Mouse (Mus musculus) liver, embryonic 11.5 days (tissue): ENCODE data around the gene Dio1. TPM values are rescaled to one million over a fixed set of nuclear protein-coding genes. Genes with fewer than 3 reads are reported as not detected.

Experiments
- ATAC-seq: fragments of 200-750 bp; cut with Nextera tagmentation; replicated peaks from 2 replicates; pipeline ENCODE4 v1.8.0; 2017; ENCODE audit warnings: moderate number of reproducible peaks, mild to moderate bottlenecking, moderate TSS enrichment, moderate library complexity; ENCODE audit not compliant: low FRiP score
- DNase-seq: peaks from one replicate; pipeline ENCODE4 v3.0.0-alpha.2; 2017; ENCODE audit warnings: low spot score
- H3K27ac ChIP-seq: fragments of 300-500 bp; sonication (generic); 2 replicates; pipeline ENCODE4 v1.5.1; 2014; ENCODE audit warnings: mild to moderate bottlenecking, low read depth, low read length, control low read depth
- H3K27me3 ChIP-seq: fragments of 300-500 bp; sonication (generic); replicated peaks from 2 replicates; pipeline ENCODE4 v1.6.1; 2014; ENCODE audit warnings: low read length, mixed read lengths; ENCODE audit not compliant: control insufficient read depth, insufficient read depth
- H3K36me3 ChIP-seq: fragments of 300-500 bp; sonication (generic); 2 replicates; pipeline ENCODE4 v1.6.1; 2014; ENCODE audit warnings: mild to moderate bottlenecking, low read length, moderate library complexity, mixed read lengths; ENCODE audit not compliant: control insufficient read depth, insufficient read depth
- H3K4me1 ChIP-seq: fragments of 300-500 bp; sonication (generic); replicated peaks from 2 replicates; pipeline ENCODE4 v1.6.1; 2014; ENCODE audit warnings: low read length, mixed read lengths; ENCODE audit not compliant: control insufficient read depth, insufficient read depth
- H3K4me2 ChIP-seq: fragments of 300-500 bp; sonication (generic); 2 replicates; pipeline ENCODE4 v1.6.1; 2014; ENCODE audit warnings: mild to moderate bottlenecking, control low read depth, moderate library complexity
- H3K4me3 ChIP-seq: fragments of 300-500 bp; sonication (generic); 2 replicates; pipeline ENCODE4 v1.5.1; 2014; ENCODE audit warnings: low read depth, low read length, control low read depth
- H3K9ac ChIP-seq: fragments of 300-500 bp; sonication (generic); 2 replicates; pipeline ENCODE4 v1.6.1; 2014; ENCODE audit warnings: low read depth, low read length, control low read depth
- H3K9me3 ChIP-seq: fragments of 300-500 bp; sonication (generic); 2 replicates; pipeline ENCODE4 v1.6.1; 2016; ENCODE audit warnings: low read length, inconsistent platforms, mixed read lengths; ENCODE audit not compliant: control insufficient read depth
- WGBS: fragments of 180-500 bp; shearing (Covaris S2); extraction: QIAGEN DNeasy Blood & Tissue Kit; methylation state at CpG from one replicate; pipeline ENCODE4 v1.1.7; 2014; 5-methylcytosine and 5-hydroxymethylcytosine counted together
- polyA plus RNA-seq: library from polyadenylated mRNA; unstranded; fragments of >200 nt; fragmentation: Nextera tagmentation; extraction: Ambion mirVana; gene quantifications from 2 replicates; pipeline ENCODE4 v1.2.1, GENCODE M21; 2014

The Dio1 gene
- polyA plus RNA-seq, 1 experiment from 2014 or later = 0.12 TPM

DNA sequence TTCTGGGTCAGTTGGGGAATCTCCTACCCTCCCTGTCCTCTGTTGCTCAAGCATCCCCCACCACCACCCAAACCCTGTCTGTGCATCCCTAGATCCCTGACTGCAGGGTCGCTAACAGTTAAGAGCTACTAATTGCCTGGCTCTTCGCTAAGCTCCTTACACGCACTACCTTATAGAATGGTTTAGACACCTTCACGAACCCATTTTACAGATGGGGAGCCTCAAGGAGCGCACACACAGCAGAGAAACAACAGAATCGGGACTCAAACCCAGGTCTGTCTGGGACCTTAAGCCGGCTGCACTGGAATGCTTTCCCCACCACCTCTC is 7.5 kb upstream of the Dio1 start:
- H3K36me3 ChIP-seq = peaks cover 2% of the 10 kb centered on the region; the same call in 1 of the 2 replicates
- peak overlapping the region; percentile 68 for H3K4me2 ChIP-seq
- WGBS = 6% methylated on average over 7 of the region's 7 CpGs
- peak overlapping the region; percentile 81 for H3K4me3 ChIP-seq
- H3K9ac ChIP-seq = peak overlapping the region; percentile 72
- peaks cover 9% of the 10 kb centered on the region for H3K4me1 ChIP-seq
- DNase-seq (no peak), ATAC-seq (no peak; the same call in 1 of the 2 replicates)
- H3K27me3 ChIP-seq = no peaks in the 10 kb centered on the region
- no peaks in the 10 kb centered on the region for H3K9me3 ChIP-seq
- H3K27ac ChIP-seq = no peak overlapping the region; the same call in 1 of the 2 replicates

DNA sequence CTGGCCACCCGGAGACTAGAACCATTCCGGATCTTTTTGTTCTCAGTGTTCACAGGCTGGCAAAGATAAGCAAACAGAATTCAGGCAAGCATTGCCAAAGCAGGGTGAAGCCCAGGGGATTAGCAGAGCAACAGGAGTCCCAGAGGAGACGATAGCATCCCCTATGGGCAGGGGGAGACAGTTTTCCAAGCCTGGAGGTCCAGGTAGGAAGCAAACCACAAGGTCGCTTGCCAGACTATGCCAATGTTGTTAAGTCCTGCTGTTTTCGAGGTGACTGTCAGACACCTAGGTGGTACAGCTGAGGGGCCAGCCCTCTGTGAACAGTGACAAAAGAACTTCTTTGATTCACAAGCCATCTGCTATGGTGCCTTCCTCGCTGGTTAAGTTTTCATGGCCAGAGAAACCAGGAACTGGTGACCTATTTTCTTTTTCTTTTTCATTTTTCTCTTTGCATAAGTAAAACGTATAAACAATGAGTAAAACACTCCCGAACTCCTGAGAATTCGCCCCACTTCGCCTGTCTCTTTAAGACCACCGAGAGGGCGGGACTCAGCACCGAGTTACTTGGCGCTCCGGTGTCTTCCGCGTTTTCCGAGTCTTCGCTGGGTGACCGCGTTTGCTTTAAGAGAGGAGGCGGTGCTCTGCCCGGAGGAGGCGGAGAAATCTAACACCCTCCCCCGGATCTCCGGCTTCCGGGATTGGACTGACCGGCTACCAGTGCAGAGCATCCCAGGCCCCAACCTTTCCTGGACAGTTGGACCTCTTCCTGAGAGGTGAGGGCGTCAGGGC is 6.9 kb upstream of the Dio1 start, which contains the start of gene Yipf1:
Gene Yipf1 (plus strand): TSS at position 674 of the 789 bp plus-strand sequence.
- H3K27ac ChIP-seq = no peak within 1 kb of the TSS; the same call in 1 of the 2 replicates
- peaks cover 9% of the 10 kb centered on the region for H3K4me1 ChIP-seq
- no peaks in the 10 kb centered on the region for H3K9me3 ChIP-seq
- DNase-seq = peak; percentile 85
- peak within 1 kb of the TSS; percentile 68 for H3K4me2 ChIP-seq
- H3K36me3 ChIP-seq = no peaks in the 10 kb centered on the region
- H3K9ac ChIP-seq = peak within 1 kb of the TSS; percentile 72
- peak within 1 kb of the TSS; percentile 81 for H3K4me3 ChIP-seq
- H3K27me3 ChIP-seq = no peaks in the 10 kb centered on the region
- peak; percentile 90 for ATAC-seq
- WGBS = 1% methylated on average over 29 of the region's 29 CpGs

DNA sequence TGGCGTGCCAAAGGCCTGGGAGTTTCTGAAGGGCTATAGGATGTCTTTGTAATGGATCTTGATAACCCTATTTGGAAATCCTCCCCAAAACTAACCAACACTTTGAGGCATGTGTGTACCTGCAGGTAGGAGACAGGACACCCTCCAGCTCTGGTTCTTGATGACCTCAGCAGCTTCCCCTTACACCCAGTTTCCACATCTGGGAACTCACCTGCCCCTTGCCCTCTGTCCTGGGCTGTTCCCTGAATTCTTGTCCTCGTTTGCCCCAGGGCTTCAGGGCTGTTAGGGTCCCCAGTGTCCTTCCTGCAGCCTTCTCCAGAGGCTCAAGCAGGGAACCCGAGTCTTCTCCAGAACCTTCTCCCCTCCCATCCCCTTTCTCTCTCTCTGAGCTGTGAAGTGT is 3.4 kb downstream of the Dio1 start:
- Histone ChIP-seq H3K27ac (no peak overlapping the region), H3K27me3 (peaks cover 2% of the 10 kb centered on the region; the same call in 1 of the 2 replicates), H3K4me3 (no peak overlapping the region), H3K4me1 (peaks cover 6% of the 10 kb centered on the region), H3K4me2 (no peak overlapping the region), H3K9me3 (no peaks in the 10 kb centered on the region), H3K9ac (no peak overlapping the region), H3K36me3 (no peaks in the 10 kb centered on the region)
- WGBS = 72% methylated on average over 3 of the region's 3 CpGs
- DNase-seq (no peak), ATAC-seq (no peak)

DNA sequence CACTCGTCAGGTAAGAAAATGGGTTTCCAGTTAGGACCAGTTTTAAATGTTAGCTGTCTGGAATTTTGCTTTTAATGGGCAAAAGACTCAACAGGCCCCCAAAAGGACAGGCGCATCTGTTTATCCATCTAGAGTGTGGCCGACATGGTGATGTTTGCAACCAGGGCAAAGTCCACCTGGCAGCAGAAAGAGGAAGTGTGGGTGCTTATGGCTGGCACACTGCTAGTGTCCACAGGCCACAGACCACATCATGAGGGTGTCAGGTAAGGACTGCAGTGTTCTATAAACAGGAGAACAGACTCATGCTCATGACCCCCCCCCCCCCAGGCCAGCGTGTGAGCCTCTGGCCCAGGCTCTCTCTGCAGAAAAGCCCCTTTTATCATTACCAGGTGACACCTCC is 4.1 kb downstream of the Dio1 start:
- H3K4me2 ChIP-seq = no peak overlapping the region
- peaks cover 6% of the 10 kb centered on the region for H3K4me1 ChIP-seq
- no peaks in the 10 kb centered on the region for H3K9me3 ChIP-seq
- H3K27ac ChIP-seq = no peak overlapping the region
- DNase-seq = no peak
- H3K36me3 ChIP-seq = no peaks in the 10 kb centered on the region
- whole genome bisulfite sequencing = 72% methylated on average over 4 of the region's 4 CpGs
- H3K9ac ChIP-seq = no peak overlapping the region
- H3K4me3 ChIP-seq = no peak overlapping the region
- no peak; the same call in 1 of the 2 replicates for ATAC-seq
- H3K27me3 ChIP-seq = peaks cover 2% of the 10 kb centered on the region; the same call in 1 of the 2 replicates

DNA sequence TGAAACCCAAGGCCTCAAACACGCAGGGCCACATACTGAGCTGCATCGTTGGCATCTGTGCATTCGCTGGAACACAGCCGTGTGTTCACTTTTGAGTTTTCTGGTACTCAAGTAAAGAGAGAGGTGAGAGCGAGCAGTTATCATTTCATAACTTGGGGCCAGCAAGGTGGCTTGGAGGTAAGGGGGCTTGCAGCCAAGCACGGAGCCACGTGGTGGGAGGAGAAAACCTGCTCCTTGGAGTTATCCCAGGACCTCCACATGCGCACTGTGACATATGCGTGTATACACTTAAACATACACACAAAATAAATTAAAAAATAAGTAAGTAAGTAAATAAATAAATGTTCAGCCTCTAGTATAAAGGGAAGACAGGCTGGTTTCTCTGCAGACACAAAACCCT is 4.7 kb downstream of the Dio1 start:
- DNase-seq = no peak
- H3K4me3 ChIP-seq = no peak overlapping the region
- H3K9me3 ChIP-seq = no peaks in the 10 kb centered on the region
- 78% methylated on average over 9 of the region's 9 CpGs for WGBS
- H3K9ac ChIP-seq = no peak overlapping the region
- no peak for ATAC-seq
- no peak overlapping the region for H3K27ac ChIP-seq
- no peak overlapping the region for H3K4me2 ChIP-seq
- H3K27me3 ChIP-seq = peaks cover 2% of the 10 kb centered on the region; the same call in 1 of the 2 replicates
- H3K36me3 ChIP-seq = no peaks in the 10 kb centered on the region
- H3K4me1 ChIP-seq = peaks cover 6% of the 10 kb centered on the region

DNA sequence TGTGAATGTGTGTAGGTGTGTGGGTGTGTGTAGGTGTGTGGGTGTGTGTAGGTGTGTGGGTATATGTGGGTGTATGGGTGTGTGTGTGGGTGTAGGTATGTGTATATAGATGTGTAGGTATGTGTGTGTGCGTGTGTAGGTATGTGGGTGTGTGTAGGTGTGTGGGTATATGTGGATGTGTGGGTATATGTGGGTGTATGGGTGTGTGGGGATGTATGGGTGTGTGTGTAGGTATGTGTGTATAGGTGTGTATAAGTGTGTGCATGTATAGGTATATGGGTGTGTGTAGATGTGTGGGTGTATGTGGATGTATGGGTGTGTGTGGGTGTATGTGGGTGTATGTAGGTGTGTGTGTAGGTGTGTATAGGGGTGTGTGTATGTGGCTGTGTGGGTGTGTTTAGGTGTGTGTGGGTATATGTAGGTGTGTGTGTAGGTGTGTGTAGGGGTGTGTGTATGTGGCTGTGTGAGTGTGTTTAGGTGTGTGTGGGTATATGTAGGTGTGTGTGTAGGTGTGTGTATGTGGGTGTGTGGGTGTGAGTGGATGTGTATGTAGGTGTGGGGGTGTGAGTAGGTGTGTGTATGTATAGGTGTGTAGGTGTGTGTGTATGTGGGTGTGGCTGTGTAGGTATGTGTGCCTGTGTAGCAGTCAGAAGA is 5.9 kb downstream of the Dio1 start:
- no peaks in the 10 kb centered on the region for H3K9me3 ChIP-seq
- WGBS = 94% methylated on average over 1 of the region's 1 CpGs
- H3K4me2 ChIP-seq = no peak overlapping the region
- DNase-seq (no peak), ATAC-seq (no peak)
- no peak overlapping the region for H3K4me3 ChIP-seq
- H3K36me3 ChIP-seq = no peaks in the 10 kb centered on the region
- peaks cover 6% of the 10 kb centered on the region for H3K4me1 ChIP-seq
- H3K27me3 ChIP-seq = peaks cover 2% of the 10 kb centered on the region; the same call in 1 of the 2 replicates
- H3K27ac ChIP-seq = no peak overlapping the region
- no peak overlapping the region for H3K9ac ChIP-seq

DNA sequence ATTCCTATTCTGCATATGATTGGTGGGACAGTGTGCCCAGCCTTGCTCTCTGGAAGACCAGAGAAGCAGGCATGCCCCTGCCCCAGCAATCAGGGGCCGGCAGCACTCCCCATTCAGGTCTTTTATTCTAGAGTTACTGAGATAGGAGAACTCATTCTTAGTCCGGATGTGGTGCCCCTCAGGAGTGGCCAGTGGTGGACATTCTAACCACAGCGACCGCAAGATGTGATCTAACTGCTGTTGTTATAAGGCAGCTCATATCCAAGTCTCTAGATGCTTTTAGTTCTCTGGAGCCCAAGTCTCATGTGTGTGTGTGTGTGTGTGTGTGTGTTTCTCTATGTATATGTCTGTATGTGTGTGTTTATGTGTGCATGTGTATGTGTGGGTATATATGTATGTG is 6.6 kb downstream of the Dio1 start:
- no peaks in the 10 kb centered on the region for H3K9me3 ChIP-seq
- peaks cover 6% of the 10 kb centered on the region for H3K4me1 ChIP-seq
- no peak for ATAC-seq
- no peak overlapping the region for H3K4me3 ChIP-seq
- no peaks in the 10 kb centered on the region for H3K36me3 ChIP-seq
- no peak overlapping the region for H3K4me2 ChIP-seq
- no peak overlapping the region for H3K9ac ChIP-seq
- H3K27me3 ChIP-seq = peaks cover 2% of the 10 kb centered on the region; the same call in 1 of the 2 replicates
- DNase-seq = no peak
- 46% methylated on average over 4 of the region's 4 CpGs for whole genome bisulfite sequencing
- H3K27ac ChIP-seq = no peak overlapping the region

DNA sequence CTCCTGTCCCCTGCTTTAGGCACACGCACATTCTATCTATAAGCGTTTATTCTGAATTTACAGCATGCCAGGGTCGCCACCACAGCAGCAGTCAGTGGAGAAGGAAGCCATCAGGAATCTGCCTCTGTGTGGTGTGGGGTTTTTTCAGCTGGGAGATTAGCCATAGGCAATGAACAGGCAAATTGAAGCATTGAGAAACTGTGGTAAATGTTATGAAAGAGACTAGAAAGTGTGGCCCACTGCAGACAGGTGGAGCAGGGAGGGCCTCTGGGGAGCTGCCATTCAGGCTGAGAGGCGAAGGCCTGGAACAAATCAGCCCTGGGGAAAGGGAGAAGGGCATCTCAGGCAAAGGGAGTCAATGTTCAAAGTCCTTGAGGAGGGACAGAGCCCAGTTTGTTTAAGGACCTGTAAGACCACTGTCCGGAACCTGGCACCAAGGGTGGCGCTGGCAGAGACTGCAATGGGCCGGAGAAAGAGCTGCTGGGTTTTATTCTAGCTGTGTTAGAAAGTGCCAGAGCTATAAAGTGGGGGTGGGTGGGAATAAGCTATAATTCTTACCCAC is 7.1 kb downstream of the Dio1 start:
- H3K27me3 ChIP-seq = peaks cover 2% of the 10 kb centered on the region; the same call in 1 of the 2 replicates
- no peak overlapping the region for H3K4me2 ChIP-seq
- no peaks in the 10 kb centered on the region for H3K36me3 ChIP-seq
- H3K9ac ChIP-seq = no peak overlapping the region
- H3K9me3 ChIP-seq = no peaks in the 10 kb centered on the region
- H3K4me3 ChIP-seq = no peak overlapping the region
- H3K4me1 ChIP-seq = peaks cover 6% of the 10 kb centered on the region
- DNase-seq (no peak), ATAC-seq (no peak)
- WGBS = 80% methylated on average over 7 of the region's 7 CpGs
- H3K27ac ChIP-seq = no peak overlapping the region
